Mouse (Mus musculus): ENCODE measurements around the gene Ptbp3.
A peak's percentile ranks its signal among the peaks of the same experiment; 100 is the strongest.
"Not testable (repeated sequence)": the region's sequence is repeated elsewhere in the genome, so short reads cannot be mapped to it uniquely, and the experiment has no call there.

Ptbp3 gene

DNA sequence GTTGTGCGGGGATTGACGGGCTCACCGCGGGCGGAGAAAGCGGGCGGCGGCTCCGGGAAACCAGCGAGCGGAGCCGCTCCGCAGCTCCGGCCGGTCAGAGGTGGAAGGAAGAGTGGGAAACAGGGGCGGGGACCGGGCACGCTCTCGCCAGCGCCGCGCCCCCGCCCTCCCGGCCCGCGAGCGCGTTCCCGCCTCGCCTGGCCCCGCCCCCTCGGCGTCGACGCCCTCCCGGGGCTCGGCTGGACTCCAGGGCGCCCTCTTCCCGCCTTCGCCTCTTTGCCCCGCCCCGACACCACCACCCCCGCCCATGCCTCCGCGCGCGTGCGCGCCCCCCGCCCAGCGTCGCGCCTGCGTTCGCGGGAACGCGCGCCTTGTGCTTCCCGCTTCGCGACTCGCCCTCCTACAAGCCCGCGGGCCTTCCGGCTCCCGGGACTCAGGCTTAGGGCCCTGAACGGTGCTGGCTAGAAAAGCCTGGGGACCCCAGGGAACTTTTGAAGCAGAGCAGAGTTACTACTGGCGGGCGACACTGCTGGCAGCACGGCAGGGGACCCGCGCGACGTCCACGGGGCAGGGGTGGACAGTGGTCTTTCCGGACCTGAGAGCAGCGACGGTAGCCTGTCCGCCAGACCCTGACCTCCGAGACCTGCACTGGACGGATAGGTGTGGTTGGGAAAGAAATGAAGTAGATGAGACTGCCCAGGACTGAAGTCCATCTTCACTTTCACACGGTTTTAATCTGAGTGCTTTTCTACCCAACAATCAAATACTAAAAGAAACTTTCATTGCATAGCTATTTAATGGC, at the start of gene Ptbp3:
Gene Ptbp3, minus strand, starts transcription at position 190 of the 802 bp plus-strand sequence.
- peak; percentile 81 for DNase-seq (ENCODE audit: low spot score in 2 of 2)

DNA sequence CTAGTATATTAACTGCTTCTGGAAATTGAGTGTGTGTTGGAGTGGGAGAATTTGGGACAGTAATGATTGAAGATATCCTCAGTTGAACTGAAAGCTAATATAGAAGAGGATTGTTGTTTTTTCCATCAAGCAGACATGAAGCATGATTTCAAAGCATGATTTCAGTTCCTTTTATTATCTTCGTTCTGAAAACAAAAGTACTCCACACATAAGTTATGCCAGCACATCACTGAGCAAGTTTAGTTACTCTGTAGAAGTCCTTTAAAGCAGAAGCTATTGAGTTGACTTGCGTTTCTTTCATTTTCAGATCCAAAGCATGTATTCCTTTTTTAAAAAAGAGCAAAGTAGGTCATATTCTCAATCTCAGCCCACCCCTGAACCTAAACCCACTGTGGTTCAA, 47.4 kb upstream of the Ptbp3 start:
- no peak for DNase-seq (ENCODE audit: low spot score in 2 of 2)

GRCm38 (mm10) chr4:59594614-59595013, 45.5 kb upstream of the Ptbp3 start:
- DNase-seq (ENCODE audit: low spot score in 2 of 2) = no peak

DNA sequence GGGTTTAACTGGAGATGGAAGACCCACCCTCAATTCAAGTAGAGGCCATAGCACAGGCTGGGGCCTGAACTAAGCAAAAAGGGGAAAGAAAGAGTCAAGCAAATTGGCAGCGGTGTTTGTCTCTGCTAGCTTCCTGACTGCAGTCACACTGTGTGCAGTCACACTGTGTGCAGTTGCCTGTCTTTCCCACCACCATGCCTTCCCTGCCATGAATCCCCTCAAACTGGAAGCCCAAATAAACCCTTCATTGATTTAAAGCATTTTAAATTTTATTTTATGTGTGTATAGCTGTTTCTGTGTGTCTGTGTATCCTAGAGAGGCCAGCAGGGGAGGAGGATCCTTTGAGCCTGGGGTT, 38.7 kb upstream of the Ptbp3 start:
- DNase-seq (ENCODE audit: low spot score in 2 of 2) = no peak

DNA sequence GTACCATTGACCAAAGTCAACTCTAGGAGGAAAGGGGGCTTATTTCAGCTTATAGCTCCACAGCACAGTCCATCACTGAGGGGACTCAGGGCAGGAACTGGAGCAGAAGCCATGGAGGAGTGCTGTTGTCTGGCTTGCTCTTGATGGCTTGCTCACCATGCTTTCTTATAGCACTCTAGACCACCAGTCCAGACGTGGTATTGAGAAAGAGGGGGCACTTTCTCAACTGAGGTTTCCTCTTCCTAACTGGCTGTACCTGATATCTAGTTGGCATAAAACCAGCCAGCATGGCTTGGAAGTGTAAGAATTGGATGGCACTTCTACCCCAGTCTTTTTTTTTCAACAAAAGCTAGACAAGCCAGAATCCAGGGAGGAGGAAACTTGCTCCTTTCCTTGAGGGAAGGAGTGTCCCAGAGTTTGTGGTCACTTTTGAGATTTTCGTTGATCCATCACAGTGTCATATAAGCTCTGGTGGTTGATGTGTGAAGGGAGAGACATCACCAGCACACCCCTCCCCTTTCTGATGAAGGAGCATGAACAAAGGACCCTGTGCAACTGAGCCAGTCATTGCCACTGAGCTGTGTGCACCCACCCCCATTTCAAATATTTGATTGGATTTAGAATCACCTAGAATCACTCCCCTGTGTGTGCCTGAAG, 38.2 kb upstream of the Ptbp3 start:
- DNase-seq (ENCODE audit: low spot score in 2 of 2) = no peak

- peak in 1 of 2 experiments; percentile 8 for DNase-seq (ENCODE audit: low spot score in 2 of 2)
Observed at GRCm38 (mm10) chr4:59585097-59585496, 35.9 kb upstream of the Ptbp3 start.

GRCm38 (mm10) chr4:59582186-59582585, 33.0 kb upstream of the Ptbp3 start:
- DNase-seq (ENCODE audit: low spot score in 2 of 2) = no peak

- DNase-seq (ENCODE audit: low spot score in 2 of 2) = peak; percentile 97 to 99
Observed at GRCm38 (mm10) chr4:59581314-59582185, 32.4 kb upstream of the Ptbp3 start, which contains the start of gene Hsdl2. TSS of gene Hsdl2 (plus strand) at chr4:59581563.

- peak; percentile 13 to 17 for DNase-seq (ENCODE audit: low spot score in 2 of 2)
Observed at GRCm38 (mm10) chr4:59580495-59581281, 31.5 kb upstream of the Ptbp3 start.

DNA sequence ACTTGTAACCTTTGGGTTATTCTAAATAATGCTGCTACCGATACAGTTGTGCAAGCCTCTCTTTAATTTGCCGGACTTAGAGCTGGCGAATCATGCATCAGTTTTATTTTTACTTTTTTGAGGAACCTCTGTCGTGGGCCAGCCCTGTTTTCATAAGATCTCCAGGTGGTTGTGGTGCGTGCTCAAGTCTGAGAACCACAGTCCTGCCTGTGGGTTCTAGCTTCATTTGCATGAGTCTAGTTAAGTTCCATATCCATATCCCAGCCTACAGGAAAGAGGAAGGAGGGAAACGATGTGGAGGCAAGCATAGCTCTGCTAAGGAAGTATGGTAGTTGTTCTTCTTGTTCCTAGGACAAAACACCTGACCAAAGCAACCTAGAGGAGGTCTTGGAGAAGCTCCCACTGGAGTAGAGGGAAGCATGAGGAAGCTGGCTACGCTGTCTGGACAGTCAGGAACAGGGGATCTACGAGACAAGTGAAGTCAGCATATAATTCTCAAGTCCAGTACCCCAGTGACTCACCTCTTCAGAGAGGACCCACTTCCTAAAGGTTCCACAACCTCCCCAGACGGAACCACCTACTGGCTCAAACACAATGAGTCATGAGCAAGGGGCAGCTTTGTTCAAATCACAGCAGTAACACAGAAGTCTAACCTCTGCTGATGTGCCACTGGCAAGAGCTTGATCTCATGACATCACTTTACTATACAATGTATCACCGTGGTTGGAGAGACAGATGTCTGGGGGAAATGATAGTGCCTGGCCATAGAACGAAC, 26.2 kb upstream of the Ptbp3 start:
- no peak for DNase-seq (ENCODE audit: low spot score in 2 of 2)

DNA sequence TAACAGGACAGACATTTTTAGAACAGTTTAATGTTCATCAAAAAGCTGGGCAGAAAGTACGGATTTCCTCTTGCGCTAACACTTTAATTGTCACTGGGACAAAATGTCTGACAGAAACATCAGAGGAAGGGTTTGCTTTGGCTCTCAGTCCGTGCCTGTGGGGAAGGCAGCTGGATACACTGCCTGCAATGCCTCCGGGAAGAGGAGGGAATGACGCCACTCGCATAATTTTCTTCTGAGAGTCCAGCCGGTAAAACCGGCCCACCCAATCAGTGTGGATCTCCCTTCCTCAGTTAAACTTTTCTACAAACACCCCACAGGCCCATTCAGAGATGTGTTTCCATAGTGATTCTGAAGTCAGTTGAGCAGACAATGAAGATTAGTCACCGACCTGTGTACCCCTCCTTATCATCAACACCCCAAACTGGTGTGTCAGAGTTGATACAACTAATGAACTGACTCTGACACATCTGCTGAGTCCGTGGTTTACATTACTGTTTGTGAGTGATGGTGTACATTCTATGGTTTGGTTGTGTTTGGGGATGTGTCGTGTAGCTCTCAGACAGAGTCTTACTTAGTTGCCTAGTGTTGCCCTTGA, 23.5 kb upstream of the Ptbp3 start:
- no peak for DNase-seq (ENCODE audit: low spot score in 2 of 2)

- not testable (repeated sequence) for DNase-seq (ENCODE audit: low spot score in 2 of 2)
Observed at GRCm38 (mm10) chr4:59570519-59570918, 21.4 kb upstream of the Ptbp3 start.

DNA sequence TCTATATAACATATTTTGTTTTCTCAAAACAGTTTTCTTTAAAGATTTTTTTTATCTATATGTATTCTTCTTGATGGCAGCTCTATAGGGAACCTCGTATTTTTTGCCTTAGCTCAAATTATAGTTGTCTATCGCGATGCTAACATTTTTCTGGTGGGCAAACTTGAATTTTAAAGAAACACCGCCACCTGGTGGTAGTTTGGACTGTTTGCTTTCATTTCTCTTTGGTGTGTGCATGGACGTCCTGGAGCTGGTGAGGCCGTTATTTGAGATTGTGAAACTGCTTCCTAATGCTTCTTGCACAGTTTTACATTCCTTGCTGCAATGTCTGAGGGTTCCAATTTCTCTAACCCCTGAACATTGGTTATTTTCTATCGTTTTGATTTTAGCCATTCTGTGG, 20.4 kb upstream of the Ptbp3 start:
- DNase-seq (ENCODE audit: low spot score in 2 of 2) = peak; percentile 64 to 87

GRCm38 (mm10) chr4:59567576-59568260, 18.6 kb upstream of the Ptbp3 start:
- no peak for DNase-seq (ENCODE audit: low spot score in 2 of 2)

DNA sequence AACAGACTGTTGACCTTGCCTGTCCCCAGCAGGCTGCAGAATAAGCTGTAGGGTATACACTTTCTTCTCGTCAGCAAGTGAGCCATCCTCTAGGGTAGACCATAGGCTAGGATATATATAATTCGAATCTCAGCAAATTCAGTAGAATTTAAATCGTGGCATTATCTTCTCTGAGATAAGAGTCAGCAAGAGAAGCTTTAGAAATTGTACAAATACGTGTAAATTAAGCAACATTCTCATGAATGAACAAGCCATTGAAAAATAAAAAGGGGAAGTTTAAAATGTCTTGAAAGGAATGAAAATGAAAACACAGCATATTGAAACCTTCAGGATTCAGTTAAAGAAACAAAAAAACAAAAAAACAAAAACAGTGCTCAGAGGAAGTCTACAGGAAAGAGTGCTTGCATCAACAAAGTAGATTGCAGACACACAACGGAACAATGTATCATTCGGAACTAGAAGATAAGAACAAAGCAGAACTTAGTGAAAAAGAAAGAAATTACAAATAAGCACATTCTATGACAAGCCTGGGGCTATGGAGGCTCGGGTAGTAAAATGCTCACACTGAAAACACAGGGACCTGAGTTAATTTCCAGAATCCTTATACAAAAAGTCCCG, 16.5 kb upstream of the Ptbp3 start:
- no peak for DNase-seq (ENCODE audit: low spot score in 2 of 2)

GRCm38 (mm10) chr4:59564128-59564527, 15.0 kb upstream of the Ptbp3 start:
- DNase-seq (ENCODE audit: low spot score in 2 of 2) = no peak

DNA sequence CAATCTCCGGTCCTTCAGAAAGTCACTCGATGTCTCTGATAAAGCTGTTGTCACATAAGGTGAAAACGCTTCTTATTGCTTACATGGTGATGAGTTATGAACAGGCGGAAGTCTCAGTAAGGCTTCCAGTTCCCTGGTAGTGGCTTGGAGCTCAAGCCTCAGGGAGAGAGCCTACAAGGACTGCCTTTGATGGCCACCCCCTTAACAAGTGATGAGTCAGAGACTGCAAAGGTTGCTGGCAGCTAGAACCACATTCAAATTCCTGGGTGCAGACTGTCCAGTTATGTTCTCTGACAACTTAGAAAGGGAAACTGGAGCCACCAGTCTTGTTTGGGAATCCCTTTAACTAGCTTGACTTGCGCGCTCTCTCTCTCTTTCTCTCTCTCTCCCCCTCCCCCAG, 11.0 kb upstream of the Ptbp3 start:
- DNase-seq (ENCODE audit: low spot score in 2 of 2) = no peak

GRCm38 (mm10) chr4:59558096-59558720, 9.0 kb upstream of the Ptbp3 start:
- DNase-seq (ENCODE audit: low spot score in 2 of 2) = no peak

DNA sequence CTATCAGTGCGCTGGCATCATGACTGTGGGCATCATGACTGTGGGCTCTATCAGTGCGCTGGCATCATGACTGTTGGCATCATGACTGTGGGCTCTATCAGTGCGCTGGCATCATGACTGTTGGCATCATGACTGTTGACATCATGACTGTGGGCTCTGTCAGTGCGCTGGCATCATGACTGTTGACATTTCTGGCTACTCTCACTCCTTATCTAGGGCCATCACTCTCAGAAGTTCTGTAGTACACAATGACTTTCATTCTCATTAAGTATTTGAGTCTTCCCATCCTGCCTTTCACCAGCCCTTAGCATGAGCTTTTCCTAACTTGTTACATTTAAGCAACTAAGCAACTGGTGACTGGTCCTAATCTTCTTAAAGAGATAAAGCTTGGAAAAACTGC, 8.2 kb upstream of the Ptbp3 start:
- DNase-seq (ENCODE audit: low spot score in 2 of 2) = not testable (repeated sequence)
